Comparison of ENCODE assay signal across 8 mouse cellular contexts in genomic region chr5:104112016-104112415, GRCm38 (mm10). TPM values are rescaled to one million over a fixed set of nuclear protein-coding genes. Genes with fewer than 3 reads are reported as not detected.
DNase-seq lines count a peak whose midpoint lies in the region; ATAC-seq and TF ChIP-seq lines count a peak whose summit lies in the region.
"Had no signal": no experiment of that assay in that cellular context is flagged by ENCODE, and none has a peak within 500 bp of the region (broad histone marks: within the 10 kb centered on the region; RNA-seq: fewer than 3 reads in every experiment).

No protein-coding gene starts in this region.

- H3K9me3 ChIP-seq in heart, postnatal 0 days (replicated peaks; ENCODE audit: control insufficient read depth, low read length), result no peaks in the 10 kb centered on the region

- peak overlapping the region; percentile 59 for H3K4me2 ChIP-seq in heart, postnatal 0 days (ENCODE audit: low read depth, low read length)

- peak overlapping the region; percentile 86 for H3K27ac ChIP-seq in heart, postnatal 0 days (ENCODE audit: low read depth)

- TF ChIP-seq EP300 in heart, postnatal 0 days (IDR thresholded peaks at IDR 0.05; ENCODE audit: low read depth), result 0 out of 2 replicates have a peak, but pooled peaks have one; percentile 21

- WGBS in heart, postnatal 0 days, result 9% methylated on average over 9 of the region's 9 CpGs

- no peak for TF ChIP-seq CTCF in heart, postnatal 0 days (IDR thresholded peaks at IDR 0.05; ENCODE audit: low read depth)

- ATAC-seq in heart, postnatal 0 days (ENCODE audit: insufficient read depth, low read depth), result peak; percentile 31; the same call in 1 of the 2 replicates
- ATAC-seq in megakaryocyte-erythroid progenitor cell, adult 5-6 weeks (replicated peaks; ENCODE audit: low FRiP score, low TSS enrichment, poor library complexity, severe bottlenecking), result no peak

- peak; percentile 46 for DNase-seq in brain, adult 2 months (ENCODE audit: low read depth, low spot score)
- peak; percentile 66 for DNase-seq in embryo, embryonic 10 days (ENCODE audit: low spot score)
- DNase-seq in heart, postnatal 0 days (ENCODE audit: low spot score), result peak; percentile 54
- peak; percentile 39 for DNase-seq in lung, postnatal 25 days (ENCODE audit: low spot score)
- DNase-seq in frontal cortex, postnatal 25 days (ENCODE audit: low spot score in 2 of 2), result no peak
- no peak for DNase-seq in adrenal gland, postnatal 4 days (ENCODE audit: low spot score in 2 of 2)

- no peaks in the 10 kb centered on the region for H3K36me3 ChIP-seq in heart, postnatal 0 days (replicated peaks; ENCODE audit: control insufficient read depth, insufficient read depth, low read length)

- H3K4me3 ChIP-seq in heart, postnatal 0 days (ENCODE audit: low read depth, low read length), result peak overlapping the region; percentile 52

- H3K9ac ChIP-seq in heart, postnatal 0 days (replicated peaks; ENCODE audit: low read depth, low read length), result peak overlapping the region; percentile 43

- no peaks in the 10 kb centered on the region for H3K27me3 ChIP-seq in heart, postnatal 0 days (ENCODE audit: control insufficient read depth, insufficient read depth, low read length)

- H3K4me1 ChIP-seq in heart, postnatal 0 days (ENCODE audit: control insufficient read depth, insufficient read depth), result peaks cover 39% of the 10 kb centered on the region

RNA-seq across cellular contexts. Expression of gene Sparcl1, which starts 1.5 kb away (rescaled TPM):
- 123 and 168 TPM in 2 replicates for total RNA-seq in heart, postnatal 0 days (2014; rRNA removed; ENCODE audit: low replicate concordance)
- polyA plus RNA-seq in heart, postnatal 0 days (2015; fragmentation: Nextera tagmentation; extraction: Ambion mirVana), result 97.3 and 99.0 TPM in 2 replicates
- total RNA-seq in adrenal gland, postnatal 4 days (2021), result 10 to 100 TPM; 83.2 to 85.6 TPM
- total RNA-seq in megakaryocyte-erythroid progenitor cell, adult 5-6 weeks (2014; fragmentation: Nextera tagmentation), result not detected in 2 replicates
- total RNA-seq in megakaryocyte-erythroid progenitor cell, adult 5-6 weeks (2017), result not detected in 2 replicates

RNA-seq across cellular contexts. Expression of gene Gm17660, which starts 34.6 kb away (rescaled TPM):
- total RNA-seq in heart, postnatal 0 days (2014; rRNA removed; ENCODE audit: low replicate concordance), result not detected in 2 replicates
- not detected in 2 replicates for polyA plus RNA-seq in heart, postnatal 0 days (2015; fragmentation: Nextera tagmentation; extraction: Ambion mirVana)
- total RNA-seq in adrenal gland, postnatal 4 days (2021), result not detected
- total RNA-seq in megakaryocyte-erythroid progenitor cell, adult 5-6 weeks (2014; fragmentation: Nextera tagmentation), result not detected in 2 replicates
- not detected in 2 replicates for total RNA-seq in megakaryocyte-erythroid progenitor cell, adult 5-6 weeks (2017)
- total RNA-seq: left cerebral cortex, postnatal 14 days had no signal

RNA-seq across cellular contexts. Expression of gene Dspp, which starts 58.5 kb away (rescaled TPM):
- total RNA-seq in heart, postnatal 0 days (2014; rRNA removed; ENCODE audit: low replicate concordance), result not detected in 2 replicates
- polyA plus RNA-seq in heart, postnatal 0 days (2015; fragmentation: Nextera tagmentation; extraction: Ambion mirVana), result not detected in 2 replicates
- total RNA-seq in adrenal gland, postnatal 4 days (2021), result not detected
- not detected in 2 replicates for total RNA-seq in megakaryocyte-erythroid progenitor cell, adult 5-6 weeks (2014; fragmentation: Nextera tagmentation)
- total RNA-seq in megakaryocyte-erythroid progenitor cell, adult 5-6 weeks (2017), result not detected in 2 replicates

Comparison
In these comparisons a context has a peak if more than half of its experiments do, and no peak if none do; other contexts are left out.
1. DNase-seq: peak in brain, adult 2 months (single experiment), embryo, embryonic 10 days (single experiment), heart, postnatal 0 days (single experiment) and lung, postnatal 25 days (single experiment); none in frontal cortex, postnatal 25 days (0 of 2) and adrenal gland, postnatal 4 days (0 of 2).
2. RNA of gene Sparcl1, which starts 1.5 kb away (total RNA-seq): 123 to 168 TPM in heart, postnatal 0 days and 83.2 to 85.6 TPM in adrenal gland, postnatal 4 days; not detected in megakaryocyte-erythroid progenitor cell, adult 5-6 weeks; every median in the first group is over 10 times any median in the second.